Mouse (Mus musculus) C2C12 (cell line): ENCODE measurements around the gene Kl.

Source experiments
- CTCF ChIP-seq: IDR thresholded peaks from one replicate; pipeline ENCODE4 v1.5.1; 2011; ENCODE audit not compliant: control insufficient read depth, insufficient read depth, insufficient read length
- FOSL1 ChIP-seq: IDR thresholded peaks from one replicate; pipeline ENCODE4 v1.8.0; 2011; ENCODE audit warnings: mild to moderate bottlenecking, low read length; ENCODE audit not compliant: poor library complexity, insufficient read depth, severe bottlenecking
- MAX ChIP-seq: IDR thresholded peaks from one replicate; pipeline ENCODE4 v1.6.1; 2011; ENCODE audit warnings: mild to moderate bottlenecking, control low read depth
- MYOD1 ChIP-seq: IDR thresholded peaks from one replicate; pipeline ENCODE4 v1.6.1; 2011; ENCODE audit warnings: low read depth; ENCODE audit not compliant: control insufficient read depth, insufficient read length
- USF1 ChIP-seq: IDR thresholded peaks from one replicate; pipeline ENCODE4 v1.6.1; 2011; ENCODE audit warnings: low read depth, mild to moderate bottlenecking, control low read depth, moderate library complexity

DNA sequence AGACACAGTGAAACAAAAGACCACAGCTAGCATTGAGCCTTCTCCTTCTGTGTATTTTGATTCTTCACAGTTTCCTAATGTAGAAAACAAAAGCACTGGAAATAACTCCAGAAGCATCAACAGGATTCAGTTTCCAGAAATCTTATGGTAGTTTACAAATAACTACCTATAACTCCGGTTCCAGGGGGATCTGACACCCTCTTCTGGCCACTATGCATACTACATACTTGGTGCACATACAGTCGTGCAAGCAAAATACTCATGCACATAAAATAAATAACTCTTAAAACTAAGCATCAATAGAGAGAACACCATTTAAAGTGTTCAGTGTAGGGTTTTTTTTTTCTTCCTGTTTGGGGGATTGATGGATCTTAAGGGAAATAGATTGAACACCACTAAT lies 23.0 kb upstream of the Kl start:
- TF ChIP-seq CTCF (no peak), USF1 (no peak), MAX (no peak), MYOD1 (no peak), FOSL1 (no peak)
